Mouse (Mus musculus) forebrain, postnatal 0 days (tissue): Measurements from ENCODE around the gene Fam69a. TPM values are rescaled to one million over a fixed set of nuclear protein-coding genes. Genes with fewer than 3 reads are reported as not detected.

Experiments
- ATAC-seq: fragments of 200-750 bp; cut with Nextera tagmentation; 2 replicates; pipeline ENCODE4 v1.8.0; 2017; ENCODE audit warnings: mild to moderate bottlenecking, moderate library complexity
- DNase-seq: peaks from one replicate; pipeline ENCODE4 v3.0.0-alpha.2; 2015
- H3K27ac ChIP-seq: fragments of 300-500 bp; sonication (generic); 2 replicates; pipeline ENCODE4 v1.5.1; 2014; ENCODE audit warnings: low read depth, mild to moderate bottlenecking, antibody characterized with exemption, low read length, moderate library complexity, mixed read lengths
- H3K27me3 ChIP-seq: fragments of 300-500 bp; sonication (generic); 2 replicates; pipeline ENCODE4 v1.6.1; 2014; ENCODE audit warnings: mild to moderate bottlenecking, low read length, mixed read lengths; ENCODE audit not compliant: insufficient read depth
- H3K36me3 ChIP-seq: fragments of 300-500 bp; sonication (generic); 2 replicates; pipeline ENCODE4 v1.6.1; 2014; ENCODE audit warnings: mild to moderate bottlenecking, moderate library complexity; ENCODE audit not compliant: insufficient read depth
- H3K4me1 ChIP-seq: fragments of 300-500 bp; sonication (generic); 2 replicates; pipeline ENCODE4 v1.6.1; 2014; ENCODE audit warnings: antibody characterized with exemption; ENCODE audit not compliant: insufficient read depth
- H3K4me2 ChIP-seq: fragments of 300-500 bp; sonication (generic); 2 replicates; pipeline ENCODE4 v1.6.1; 2014; ENCODE audit warnings: low read depth, mild to moderate bottlenecking, moderate library complexity
- H3K4me3 ChIP-seq: fragments of 300-500 bp; sonication (generic); 2 replicates; pipeline ENCODE4 v1.5.1; 2014; ENCODE audit warnings: low read depth, low read length, mixed read lengths
- H3K9ac ChIP-seq: fragments of 300-500 bp; sonication (generic); 2 replicates; pipeline ENCODE4 v1.6.1; 2014; ENCODE audit warnings: mild to moderate bottlenecking
- H3K9me3 ChIP-seq: fragments of 300-500 bp; sonication (generic); 2 replicates; pipeline ENCODE4 v1.6.1; 2016; ENCODE audit warnings: low read length
- CTCF ChIP-seq: sonication (generic); IDR thresholded peaks from 2 replicates; pipeline ENCODE4 v1.5.1; 2016; ENCODE audit warnings: antibody characterized with exemption, control low read depth, low read depth
- WGBS: fragments of 180-500 bp; shearing (Covaris S2); extraction: QIAGEN DNeasy Blood & Tissue Kit; methylation state at CpG from one replicate; pipeline ENCODE4 v1.1.7; 2014; 5-methylcytosine and 5-hydroxymethylcytosine counted together
- polyA plus RNA-seq: library from polyadenylated mRNA; unstranded; fragments of >200 nt; fragmentation: Nextera tagmentation; extraction: Ambion mirVana; gene quantifications from 2 replicates; pipeline ENCODE4 v1.2.1, GENCODE M21; 2015
- total RNA-seq: library from RNA; depleted of rRNA; stranded (reverse); fragments of >200 nt; gene quantifications from 2 replicates; pipeline ENCODE4 v1.2.3, GENCODE M21; 2014

Gene Fam69a
- total and polyA plus RNA-seq, 2 experiments from 2014 or later, result 28.5 to 60.9 TPM

GRCm38 (mm10) chr5:108000776-108001548, 14.1 kb upstream of the Fam69a start:
- peak; percentile 42 for TF ChIP-seq CTCF
- H3K27ac ChIP-seq, result peak overlapping the region; percentile 74
- H3K36me3 ChIP-seq, result no peaks in the 10 kb centered on the region
- H3K4me2 ChIP-seq, result peak overlapping the region; percentile 44
- H3K4me3 ChIP-seq, result peak overlapping the region; percentile 45
- WGBS, result 18% methylated on average over 20 of the region's 20 CpGs
- ATAC-seq (peak; percentile 95), DNase-seq (peak; percentile 82)
- peak overlapping the region; percentile 55 for H3K9ac ChIP-seq
- no peaks in the 10 kb centered on the region for H3K27me3 ChIP-seq
- no peaks in the 10 kb centered on the region for H3K4me1 ChIP-seq
- H3K9me3 ChIP-seq, result no peaks in the 10 kb centered on the region

GRCm38 (mm10) chr5:107997717-107998116, 10.8 kb upstream of the Fam69a start:
- H3K36me3 ChIP-seq, result no peaks in the 10 kb centered on the region
- no peaks in the 10 kb centered on the region for H3K4me1 ChIP-seq
- H3K27me3 ChIP-seq, result no peaks in the 10 kb centered on the region
- no peak for DNase-seq
- WGBS, result 66% methylated on average over 7 of the region's 7 CpGs
- H3K4me3 ChIP-seq, result no peak overlapping the region
- no peak overlapping the region for H3K9ac ChIP-seq
- ATAC-seq, result no peak
- H3K4me2 ChIP-seq, result no peak overlapping the region
- H3K9me3 ChIP-seq, result no peaks in the 10 kb centered on the region
- TF ChIP-seq CTCF, result no peak
- no peak overlapping the region for H3K27ac ChIP-seq

GRCm38 (mm10) chr5:107995936-107996335, 9.1 kb upstream of the Fam69a start:
- DNase-seq (no peak), ATAC-seq (no peak)
- no peak overlapping the region for H3K4me3 ChIP-seq
- no peaks in the 10 kb centered on the region for H3K9me3 ChIP-seq
- H3K27ac ChIP-seq, result no peak overlapping the region
- no peaks in the 10 kb centered on the region for H3K27me3 ChIP-seq
- WGBS, result 79% methylated on average over 2 of the region's 2 CpGs
- H3K36me3 ChIP-seq, result no peaks in the 10 kb centered on the region
- no peak for TF ChIP-seq CTCF
- H3K9ac ChIP-seq, result no peak overlapping the region
- no peaks in the 10 kb centered on the region for H3K4me1 ChIP-seq
- H3K4me2 ChIP-seq, result no peak overlapping the region

GRCm38 (mm10) chr5:107987835-107988251, 958 bp upstream of the Fam69a start:
- TF ChIP-seq CTCF, result no peak
- Histone ChIP-seq H3K4me3 (peak overlapping the region; percentile 82), H3K27ac (peak overlapping the region; percentile 96; the same call in 1 of the 2 replicates), H3K36me3 (no peaks in the 10 kb centered on the region), H3K9ac (peak overlapping the region; percentile 92; the same call in 1 of the 2 replicates), H3K4me2 (peak overlapping the region; percentile 54), H3K27me3 (no peaks in the 10 kb centered on the region), H3K4me1 (no peaks in the 10 kb centered on the region), H3K9me3 (no peaks in the 10 kb centered on the region)
- peak; percentile 6 for DNase-seq
- ATAC-seq, result no peak
- WGBS, result 19% methylated on average over 5 of the region's 5 CpGs

GRCm38 (mm10) chr5:107986255-107986966, 474 bp downstream of the Fam69a start:
- peak; percentile 86 for DNase-seq
- peak; percentile 71 for ATAC-seq
- H3K36me3 ChIP-seq, result no peaks in the 10 kb centered on the region
- peak overlapping the region; percentile 92 for H3K9ac ChIP-seq
- H3K4me2 ChIP-seq, result peak overlapping the region; percentile 54
- no peaks in the 10 kb centered on the region for H3K27me3 ChIP-seq
- peak overlapping the region; percentile 96 for H3K27ac ChIP-seq
- TF ChIP-seq CTCF, result peak; percentile 83
- H3K4me3 ChIP-seq, result peak overlapping the region; percentile 82
- no peaks in the 10 kb centered on the region for H3K4me1 ChIP-seq
- no peaks in the 10 kb centered on the region for H3K9me3 ChIP-seq
- under 1% methylated on average over 52 of the region's 54 CpGs for WGBS

GRCm38 (mm10) chr5:107983946-107984345, 2.9 kb downstream of the Fam69a start:
- 96% methylated on average over 5 of the region's 5 CpGs for WGBS
- DNase-seq, result no peak
- ATAC-seq, result no peak
- Histone ChIP-seq H3K9me3 (no peaks in the 10 kb centered on the region), H3K36me3 (no peaks in the 10 kb centered on the region), H3K27me3 (no peaks in the 10 kb centered on the region), H3K4me1 (no peaks in the 10 kb centered on the region), H3K4me3 (no peak overlapping the region), H3K4me2 (no peak overlapping the region), H3K9ac (no peak overlapping the region), H3K27ac (no peak overlapping the region)
- no peak for TF ChIP-seq CTCF

GRCm38 (mm10) chr5:107982016-107982415, 4.9 kb downstream of the Fam69a start:
- Histone ChIP-seq H3K4me2 (no peak overlapping the region), H3K36me3 (no peaks in the 10 kb centered on the region), H3K27me3 (no peaks in the 10 kb centered on the region), H3K9me3 (no peaks in the 10 kb centered on the region), H3K4me1 (no peaks in the 10 kb centered on the region), H3K27ac (no peak overlapping the region), H3K4me3 (no peak overlapping the region), H3K9ac (no peak overlapping the region)
- TF ChIP-seq CTCF, result no peak
- ATAC-seq, result no peak
- no peak for DNase-seq
- WGBS, result 69% methylated on average over 3 of the region's 3 CpGs
